Mouse (Mus musculus): ENCODE measurements at regions not wholly inside any gene's neighbourhood (a gene's known extent, or its start where the extent isn't known, plus 50 kb on each side); places are given as distances from the start of the nearest gene placed in this dataset.

DNA sequence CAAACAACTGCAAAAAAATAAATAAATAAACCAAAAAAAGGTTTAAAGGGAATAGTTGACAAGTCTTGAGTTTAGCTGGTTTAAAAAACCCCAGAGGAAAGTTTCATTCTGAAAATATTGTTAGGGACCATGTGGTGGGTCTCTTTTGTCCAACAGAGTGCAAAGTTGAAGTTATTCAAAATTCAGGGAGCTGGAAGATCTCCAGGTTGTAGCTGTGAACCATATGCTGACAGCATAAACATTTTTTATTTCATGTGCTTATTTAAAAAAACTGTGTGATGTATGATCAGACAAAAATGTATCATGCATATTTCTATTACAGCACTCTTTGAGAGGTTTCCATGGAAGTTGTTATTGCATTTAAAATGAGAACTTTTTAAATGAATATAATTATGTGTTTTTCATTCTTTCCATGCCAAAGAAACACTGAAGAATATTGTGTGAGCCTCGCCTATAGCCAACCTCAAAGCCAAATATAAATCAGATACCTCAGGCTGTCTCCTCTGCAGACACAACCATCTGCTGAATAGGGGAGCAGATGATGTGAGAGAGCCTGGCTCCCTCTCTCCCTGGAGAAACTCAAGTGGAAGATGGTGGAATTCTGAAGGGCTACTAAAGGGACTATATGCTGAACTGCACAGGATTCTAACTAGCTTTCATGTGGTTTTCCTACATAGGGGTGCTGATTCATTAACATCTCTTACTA is 413.4 kb upstream of the Impad1 start:
- no peaks in the 10 kb centered on the region for H3K9me3 ChIP-seq
- H3K9ac ChIP-seq = no peak overlapping the region
- 74% methylated on average over 1 of the region's 1 CpGs for WGBS
- H3K27me3 ChIP-seq = no peaks in the 10 kb centered on the region
- H3K4me2 ChIP-seq = no peak overlapping the region
- H3K36me3 ChIP-seq = no peaks in the 10 kb centered on the region
- H3K27ac ChIP-seq = no peak overlapping the region
- H3K4me1 ChIP-seq (replicated peaks) = no peaks in the 10 kb centered on the region; the same call in 1 of the 2 replicates
- H3K4me3 ChIP-seq = no peak overlapping the region
- no peak for ATAC-seq (ENCODE audit: low FRiP score)

- H3K9me3 ChIP-seq = no peaks in the 10 kb centered on the region
- no peak overlapping the region for H3K4me3 ChIP-seq
- no peaks in the 10 kb centered on the region for H3K36me3 ChIP-seq
- no peaks in the 10 kb centered on the region for H3K27me3 ChIP-seq
- H3K27ac ChIP-seq = no peak overlapping the region
- no peak overlapping the region for H3K9ac ChIP-seq
- no peaks in the 10 kb centered on the region; the same call in 1 of the 2 replicates for H3K4me1 ChIP-seq (replicated peaks)
- no peak overlapping the region for H3K4me2 ChIP-seq
- 60% methylated on average over 7 of the region's 7 CpGs for WGBS
- ATAC-seq (ENCODE audit: low FRiP score) = peak; percentile 66; the same call in 1 of the 2 replicates
Measured at GRCm38 (mm10) chr4:5205328-5206208, 412.4 kb upstream of the Impad1 start.

DNA sequence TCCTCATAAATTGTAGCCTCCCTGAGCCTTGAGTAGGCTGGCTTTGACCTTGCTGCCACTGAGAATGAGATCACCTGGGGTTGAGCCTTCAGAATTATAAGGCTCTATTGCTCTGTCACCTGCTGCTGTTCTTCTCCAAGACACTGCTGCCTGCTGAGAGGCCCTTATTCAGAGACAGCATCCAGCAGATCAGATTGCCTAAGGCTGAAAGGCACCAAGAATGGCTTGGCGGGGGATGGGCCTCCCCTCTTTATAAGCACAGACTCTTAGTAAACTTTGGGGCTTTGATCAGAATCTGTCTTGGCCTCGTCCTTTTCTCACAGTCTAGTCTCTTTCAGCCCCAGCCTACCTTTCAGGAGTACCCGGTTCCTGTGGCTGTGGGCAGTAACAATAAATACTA is 401.1 kb upstream of the Impad1 start:
- H3K9me3 ChIP-seq = no peaks in the 10 kb centered on the region
- H3K9ac ChIP-seq = no peak overlapping the region
- 0 out of 2 replicates have a peak, but pooled peaks cover 3% of the 10 kb centered on the region for H3K4me1 ChIP-seq (replicated peaks)
- H3K27me3 ChIP-seq = no peaks in the 10 kb centered on the region
- H3K4me2 ChIP-seq = no peak overlapping the region
- H3K27ac ChIP-seq = no peak overlapping the region
- no peak for ATAC-seq (ENCODE audit: low FRiP score)
- H3K36me3 ChIP-seq = no peaks in the 10 kb centered on the region
- H3K4me3 ChIP-seq = no peak overlapping the region
- 15% methylated on average over 3 of the region's 3 CpGs for WGBS

DNA sequence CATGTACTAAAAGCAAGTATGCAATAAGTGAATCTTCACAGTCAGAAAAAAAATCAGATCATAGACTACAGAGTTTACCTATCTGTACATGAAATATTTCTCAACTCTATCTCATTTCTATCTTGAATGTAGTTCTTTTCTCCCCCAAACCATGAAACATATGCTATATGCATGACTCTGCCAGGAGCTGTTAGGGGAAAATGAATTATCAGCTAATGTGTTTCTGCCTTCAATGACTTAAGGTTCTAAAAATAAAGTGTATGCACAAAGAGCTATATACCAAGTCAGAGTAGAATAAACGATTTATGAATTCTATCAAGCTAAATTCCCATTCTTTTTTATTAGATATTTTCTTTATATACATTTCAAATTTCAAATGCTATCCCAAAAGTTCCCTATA is 388.4 kb upstream of the Impad1 start:
- 77% methylated on average over 1 of the region's 1 CpGs for WGBS
- no peak overlapping the region for H3K4me3 ChIP-seq
- no peak for ATAC-seq (ENCODE audit: low FRiP score)

DNA sequence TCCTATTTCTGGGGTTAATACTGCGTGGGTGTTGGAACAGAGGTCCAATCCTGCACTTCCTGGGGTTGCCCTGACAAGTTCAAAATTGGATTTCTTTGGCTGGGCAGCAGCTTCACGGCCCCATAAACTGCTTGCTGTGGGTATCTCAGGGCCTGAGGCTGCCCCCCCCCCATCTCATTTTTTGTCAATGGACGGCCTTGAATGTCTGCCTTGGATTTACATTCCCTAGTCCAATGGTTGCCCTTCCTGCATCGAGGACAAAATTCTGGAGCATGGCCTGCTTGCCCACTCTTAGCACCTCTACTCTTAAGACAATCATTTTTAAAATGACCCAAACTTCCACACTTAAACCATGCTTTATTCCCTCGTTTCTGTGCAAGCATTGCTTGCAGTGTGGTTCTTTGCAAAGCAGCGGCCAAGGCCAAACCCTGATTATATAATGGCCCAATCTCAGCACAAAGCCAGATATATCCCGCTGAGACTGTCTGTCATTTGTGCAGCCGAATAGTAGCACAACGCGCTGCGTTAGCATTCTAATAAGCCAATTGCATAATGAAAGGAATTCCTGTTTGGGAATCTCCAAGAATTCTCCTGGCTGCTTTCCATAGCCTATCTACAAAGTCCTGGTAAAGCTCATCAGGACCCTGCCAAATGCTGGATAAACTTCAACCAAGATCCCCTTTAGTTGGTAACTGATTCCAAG is 386.0 kb upstream of the Impad1 start:
- 50% methylated on average over 11 of the region's 11 CpGs for WGBS
- Histone ChIP-seq H3K4me1 (replicated peaks) (0 out of 2 replicates have a peak, but pooled peaks cover 2% of the 10 kb centered on the region), H3K27ac (no peak overlapping the region), H3K36me3 (no peaks in the 10 kb centered on the region), H3K4me2 (no peak overlapping the region), H3K4me3 (no peak overlapping the region), H3K9me3 (no peaks in the 10 kb centered on the region), H3K27me3 (no peaks in the 10 kb centered on the region), H3K9ac (no peak overlapping the region)
- ATAC-seq (ENCODE audit: low FRiP score) = peak; percentile 82; the same call in 1 of the 2 replicates

More for the DNA sequence above, 388.4 kb upstream of the Impad1 start:
- H3K27me3 ChIP-seq = no peaks in the 10 kb centered on the region
- no peak overlapping the region for H3K9ac ChIP-seq
- H3K36me3 ChIP-seq = no peaks in the 10 kb centered on the region
- no peak overlapping the region for H3K27ac ChIP-seq
- H3K9me3 ChIP-seq = no peaks in the 10 kb centered on the region
- 0 out of 2 replicates have a peak, but pooled peaks cover 2% of the 10 kb centered on the region for H3K4me1 ChIP-seq (replicated peaks)
- no peak overlapping the region for H3K4me2 ChIP-seq

DNA sequence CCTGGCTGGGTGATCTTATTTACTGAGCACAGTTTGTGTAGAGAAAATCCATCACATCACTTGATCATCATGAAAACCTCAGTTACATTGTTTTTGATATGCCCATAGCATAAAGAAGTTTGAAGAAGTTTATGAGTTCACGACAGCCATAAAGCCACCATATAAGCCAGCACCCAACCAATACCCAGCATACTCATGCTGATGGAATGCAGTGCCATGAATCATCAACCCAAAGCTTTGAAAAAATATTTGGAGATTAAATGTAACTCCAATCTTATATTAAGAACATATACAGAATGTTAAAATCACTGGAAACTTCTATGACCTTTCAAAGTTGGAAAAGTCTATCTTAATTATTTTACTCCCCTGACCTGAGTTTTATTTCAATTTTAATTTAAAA is 372.1 kb upstream of the Impad1 start:
- no peak overlapping the region for H3K27ac ChIP-seq
- H3K4me2 ChIP-seq = no peak overlapping the region
- no peak overlapping the region for H3K9ac ChIP-seq
- no peaks in the 10 kb centered on the region for H3K9me3 ChIP-seq
- no peak overlapping the region for H3K4me3 ChIP-seq
- no peak for ATAC-seq (ENCODE audit: low FRiP score)
- H3K36me3 ChIP-seq = no peaks in the 10 kb centered on the region
- H3K4me1 ChIP-seq (replicated peaks) = no peaks in the 10 kb centered on the region
- H3K27me3 ChIP-seq = no peaks in the 10 kb centered on the region
- 96% methylated on average over 1 of the region's 1 CpGs for WGBS

- H3K27ac ChIP-seq = no peak overlapping the region
- no peak for ATAC-seq (ENCODE audit: low FRiP score)
- no peak overlapping the region for H3K4me2 ChIP-seq
- 78% methylated on average over 1 of the region's 1 CpGs for WGBS
- H3K9me3 ChIP-seq = no peaks in the 10 kb centered on the region
- no peaks in the 10 kb centered on the region for H3K4me1 ChIP-seq (replicated peaks)
- no peaks in the 10 kb centered on the region for H3K36me3 ChIP-seq
- H3K4me3 ChIP-seq = no peak overlapping the region
- H3K27me3 ChIP-seq = no peaks in the 10 kb centered on the region
- H3K9ac ChIP-seq = no peak overlapping the region
Measured at GRCm38 (mm10) chr4:5160931-5161330, 367.8 kb upstream of the Impad1 start.

DNA sequence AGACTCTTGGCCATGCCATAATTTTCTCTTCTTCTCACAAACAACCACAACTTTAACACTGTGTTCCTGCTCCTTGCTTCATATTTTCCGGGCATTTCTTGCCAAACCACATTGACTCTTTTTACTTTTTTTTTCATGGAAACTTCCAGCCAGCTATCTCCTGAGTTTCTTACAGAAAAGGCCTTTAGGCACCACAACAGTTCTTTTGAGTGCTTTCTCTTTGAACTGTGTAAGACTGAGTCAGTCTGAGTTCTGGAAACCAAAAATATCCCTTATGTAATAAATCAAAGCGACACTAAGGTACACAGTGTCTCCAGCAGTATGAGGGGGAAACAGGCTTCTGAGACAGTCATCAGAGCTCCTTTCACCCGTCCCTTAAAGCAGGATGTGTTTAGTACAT is 337.6 kb upstream of the Impad1 start:
- Histone ChIP-seq H3K9ac (no peak overlapping the region), H3K4me2 (no peak overlapping the region), H3K27me3 (no peaks in the 10 kb centered on the region), H3K27ac (no peak overlapping the region), H3K4me1 (replicated peaks) (no peaks in the 10 kb centered on the region), H3K36me3 (no peaks in the 10 kb centered on the region), H3K9me3 (no peaks in the 10 kb centered on the region), H3K4me3 (no peak overlapping the region)
- ATAC-seq (ENCODE audit: low FRiP score) = no peak
- 75% methylated on average over 3 of the region's 3 CpGs for WGBS

GRCm38 (mm10) chr4:5126059-5126458 is 332.9 kb upstream of the Impad1 start:
- Histone ChIP-seq H3K9me3 (no peaks in the 10 kb centered on the region), H3K36me3 (no peaks in the 10 kb centered on the region), H3K27ac (no peak overlapping the region), H3K4me3 (no peak overlapping the region), H3K4me1 (replicated peaks) (no peaks in the 10 kb centered on the region), H3K9ac (no peak overlapping the region), H3K27me3 (no peaks in the 10 kb centered on the region), H3K4me2 (no peak overlapping the region)
- 75% methylated on average over 2 of the region's 2 CpGs for WGBS
- no peak for ATAC-seq (ENCODE audit: low FRiP score)

- Histone ChIP-seq H3K27me3 (no peaks in the 10 kb centered on the region), H3K4me2 (no peak overlapping the region), H3K9ac (no peak overlapping the region), H3K4me1 (replicated peaks) (no peaks in the 10 kb centered on the region), H3K27ac (no peak overlapping the region), H3K9me3 (no peaks in the 10 kb centered on the region), H3K4me3 (no peak overlapping the region), H3K36me3 (no peaks in the 10 kb centered on the region)
- ATAC-seq (ENCODE audit: low FRiP score) = no peak
- WGBS = 91% methylated on average over 3 of the region's 3 CpGs
Measured at GRCm38 (mm10) chr4:5098411-5098810, 305.3 kb upstream of the Impad1 start.

- H3K4me1 ChIP-seq (replicated peaks) = no peaks in the 10 kb centered on the region
- no peak overlapping the region for H3K9ac ChIP-seq
- no peak for ATAC-seq (ENCODE audit: low FRiP score)
- no peaks in the 10 kb centered on the region for H3K27me3 ChIP-seq
- no peak overlapping the region for H3K4me2 ChIP-seq
- H3K4me3 ChIP-seq = no peak overlapping the region
- no peak overlapping the region for H3K27ac ChIP-seq
- WGBS = 53% methylated on average over 3 of the region's 3 CpGs
- H3K9me3 ChIP-seq = no peaks in the 10 kb centered on the region
- no peaks in the 10 kb centered on the region for H3K36me3 ChIP-seq
Measured at GRCm38 (mm10) chr4:5078723-5079122, 285.6 kb upstream of the Impad1 start.

GRCm38 (mm10) chr4:5074754-5075153 is 281.6 kb upstream of the Impad1 start:
- Histone ChIP-seq H3K9ac (no peak overlapping the region), H3K9me3 (no peaks in the 10 kb centered on the region), H3K27me3 (no peaks in the 10 kb centered on the region), H3K27ac (no peak overlapping the region), H3K4me1 (replicated peaks) (no peaks in the 10 kb centered on the region), H3K36me3 (no peaks in the 10 kb centered on the region), H3K4me3 (no peak overlapping the region), H3K4me2 (no peak overlapping the region)
- ATAC-seq (ENCODE audit: low FRiP score) = no peak
- 88% methylated on average over 1 of the region's 1 CpGs for WGBS
